Mouse (Mus musculus) right cerebral cortex, postnatal 25 days (tissue): ENCODE results near the gene Kctd11.
"Not testable (repeated sequence)": the region's sequence is repeated elsewhere in the genome, so short reads cannot be mapped to it uniquely, and the experiment has no call there.

ENCODE experiments used
- DNase-seq: peaks from one replicate; pipeline ENCODE4 v3.0.0; 2022

Kctd11 gene

DNA sequence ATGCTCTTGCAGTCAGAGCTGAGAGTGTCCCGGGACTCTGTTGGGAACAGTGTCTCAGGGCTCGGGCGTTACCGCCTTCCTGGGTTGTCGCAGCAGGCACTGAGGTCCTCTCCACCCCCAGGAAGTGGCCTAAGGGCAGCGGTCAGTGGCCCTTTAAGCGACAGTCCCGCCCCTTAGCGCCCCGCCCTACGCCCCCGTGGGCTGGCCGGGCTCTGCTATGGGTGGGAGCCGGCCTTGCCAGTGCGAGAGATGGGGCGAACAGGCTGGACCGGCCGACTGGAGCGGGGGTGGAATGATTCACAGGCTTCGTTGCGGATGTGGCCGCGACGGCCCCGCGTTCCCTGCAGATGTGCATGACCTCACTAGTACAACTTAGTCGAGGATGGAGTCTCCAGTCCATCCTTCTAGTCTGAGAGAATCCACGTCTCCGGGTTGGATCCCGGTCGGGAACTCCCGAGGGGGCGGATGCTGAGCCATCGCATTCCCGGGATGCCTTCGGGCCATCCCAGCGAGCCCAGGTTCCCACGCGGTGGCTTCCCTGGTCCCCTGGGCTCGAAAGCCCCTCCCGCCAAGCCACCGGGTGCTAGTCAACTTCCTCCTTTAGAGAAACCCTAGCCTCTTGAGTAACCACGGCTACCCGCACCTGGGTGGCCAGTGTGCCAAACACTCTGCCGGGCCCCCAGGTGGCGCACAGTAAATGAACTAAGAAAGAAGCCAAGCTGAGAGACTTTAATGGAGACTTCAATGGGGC lies at the start of gene Kctd11:
Kctd11 (minus strand) TSS at position 554 of the 751 bp plus-strand sequence.
- DNase-seq: peak; percentile 74

GRCm38 (mm10) chr11:69930176-69930575 lies 49.0 kb upstream of the Kctd11 start:
- DNase-seq: not testable (repeated sequence)

DNA sequence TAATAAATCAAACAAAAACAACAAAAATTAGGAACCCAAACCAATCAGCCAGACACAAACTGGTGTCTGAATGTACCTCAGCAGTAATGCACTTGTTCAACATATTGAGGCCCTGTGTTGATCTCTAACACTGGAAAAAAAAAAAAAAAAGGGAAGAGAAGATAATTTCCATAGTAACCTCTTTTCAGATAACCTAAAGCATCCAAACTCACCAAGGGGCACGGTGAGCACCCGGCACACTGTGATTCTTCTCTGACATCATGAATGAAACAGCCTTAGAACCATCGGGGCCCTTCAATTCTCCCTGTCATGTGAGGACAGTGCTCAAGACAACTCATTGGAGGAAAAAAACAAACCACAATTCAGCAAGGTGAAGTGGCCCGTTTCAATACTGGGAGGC lies 48.5 kb upstream of the Kctd11 start:
- no peak for DNase-seq

DNA sequence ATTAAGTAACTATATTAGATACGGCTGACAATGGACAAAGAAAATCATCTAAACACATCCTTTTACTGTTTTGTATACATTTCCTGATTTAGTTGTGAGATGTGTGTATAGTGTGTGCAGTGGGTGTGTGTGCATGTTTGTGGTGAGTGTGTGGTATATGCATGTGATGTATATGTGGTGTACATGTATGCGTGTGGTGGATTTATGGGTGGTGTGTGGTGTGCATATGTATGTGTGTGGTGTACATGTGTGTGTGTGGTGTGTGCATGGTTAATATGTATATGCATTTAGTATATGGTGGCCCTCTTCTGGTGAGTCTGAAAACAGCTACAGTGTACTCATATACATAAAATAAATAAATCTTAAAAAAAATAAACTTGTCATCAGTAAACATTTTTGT lies 46.3 kb upstream of the Kctd11 start:
- DNase-seq: no peak

DNA sequence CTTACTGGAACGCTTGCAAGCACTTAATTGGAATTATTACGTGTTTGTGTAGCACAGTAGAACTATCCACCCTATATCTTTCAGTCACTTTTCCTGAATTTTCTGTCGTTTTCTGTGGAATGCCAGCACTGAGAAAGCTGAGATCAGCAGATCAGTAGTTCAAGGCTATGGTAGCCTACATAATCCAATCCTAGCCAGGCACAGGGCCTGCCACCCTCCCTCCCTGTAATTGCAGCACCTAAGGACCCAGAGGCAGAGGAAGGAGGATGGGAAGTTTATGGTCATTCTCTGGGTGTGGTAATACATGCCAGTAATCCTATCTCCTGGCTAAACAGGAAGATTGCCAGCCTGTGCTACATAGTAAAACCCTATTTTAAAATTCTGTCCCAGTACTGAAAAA lies 41.6 kb upstream of the Kctd11 start:
- no peak for DNase-seq

GRCm38 (mm10) chr11:69922012-69922756 lies 41.0 kb upstream of the Kctd11 start:
- DNase-seq: no peak

- peak; percentile 100 for DNase-seq
These were observed 40.2 kb upstream of the Kctd11 start, which contains the start of gene Eif5a for GRCm38 (mm10) chr11:69921114-69922011. TSS of gene Eif5a (minus strand) at chr11:69921958.

DNA sequence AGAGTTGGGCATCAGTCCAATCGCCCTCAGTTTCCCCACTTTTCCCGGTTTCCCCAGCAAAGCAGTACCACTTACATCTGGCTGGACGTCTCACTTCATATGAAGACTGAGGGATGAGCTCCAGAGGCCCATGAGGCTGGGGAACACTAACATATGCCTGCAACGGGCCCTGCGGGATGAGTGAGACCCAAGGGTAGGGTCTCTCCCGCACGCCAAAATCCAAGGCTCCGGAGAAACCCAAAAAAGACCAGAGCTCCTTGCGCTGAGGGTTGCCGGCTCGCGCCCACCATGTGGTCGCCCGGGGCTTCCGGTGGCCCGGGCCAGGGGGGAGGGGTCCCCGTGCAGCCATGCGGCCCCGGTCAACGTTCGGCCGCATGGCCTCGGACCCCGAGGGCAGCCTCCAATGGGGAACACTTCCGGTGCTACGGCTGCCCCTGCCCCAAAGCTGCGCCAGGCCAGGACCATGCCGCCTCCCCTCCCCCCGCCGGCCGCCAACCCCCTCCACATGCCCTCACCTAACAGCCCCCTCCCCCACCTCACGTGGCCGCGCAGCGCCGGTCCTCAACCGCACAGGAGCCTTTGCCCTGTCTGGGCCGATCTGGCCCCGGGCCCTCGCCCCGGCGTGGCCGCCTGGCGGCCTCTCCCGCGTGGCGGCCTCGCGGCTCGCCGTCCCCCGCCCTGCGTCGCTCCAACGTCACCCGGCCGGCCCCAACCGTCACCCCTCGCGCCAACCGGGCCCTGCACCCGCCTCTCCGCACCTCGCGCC lies 39.2 kb upstream of the Kctd11 start:
- DNase-seq: peak; percentile 26

GRCm38 (mm10) chr11:69919661-69920265 lies 38.6 kb upstream of the Kctd11 start:
- DNase-seq: peak; percentile 42

GRCm38 (mm10) chr11:69919053-69919452 lies 37.8 kb upstream of the Kctd11 start:
- no peak for DNase-seq

- no peak for DNase-seq
These were observed 36.9 kb upstream of the Kctd11 start for GRCm38 (mm10) chr11:69918118-69918517.

- no peak for DNase-seq
These were observed 36.3 kb upstream of the Kctd11 start for GRCm38 (mm10) chr11:69917379-69917948.

GRCm38 (mm10) chr11:69916652-69917378 lies 35.6 kb upstream of the Kctd11 start:
- DNase-seq: not testable (repeated sequence)

DNA sequence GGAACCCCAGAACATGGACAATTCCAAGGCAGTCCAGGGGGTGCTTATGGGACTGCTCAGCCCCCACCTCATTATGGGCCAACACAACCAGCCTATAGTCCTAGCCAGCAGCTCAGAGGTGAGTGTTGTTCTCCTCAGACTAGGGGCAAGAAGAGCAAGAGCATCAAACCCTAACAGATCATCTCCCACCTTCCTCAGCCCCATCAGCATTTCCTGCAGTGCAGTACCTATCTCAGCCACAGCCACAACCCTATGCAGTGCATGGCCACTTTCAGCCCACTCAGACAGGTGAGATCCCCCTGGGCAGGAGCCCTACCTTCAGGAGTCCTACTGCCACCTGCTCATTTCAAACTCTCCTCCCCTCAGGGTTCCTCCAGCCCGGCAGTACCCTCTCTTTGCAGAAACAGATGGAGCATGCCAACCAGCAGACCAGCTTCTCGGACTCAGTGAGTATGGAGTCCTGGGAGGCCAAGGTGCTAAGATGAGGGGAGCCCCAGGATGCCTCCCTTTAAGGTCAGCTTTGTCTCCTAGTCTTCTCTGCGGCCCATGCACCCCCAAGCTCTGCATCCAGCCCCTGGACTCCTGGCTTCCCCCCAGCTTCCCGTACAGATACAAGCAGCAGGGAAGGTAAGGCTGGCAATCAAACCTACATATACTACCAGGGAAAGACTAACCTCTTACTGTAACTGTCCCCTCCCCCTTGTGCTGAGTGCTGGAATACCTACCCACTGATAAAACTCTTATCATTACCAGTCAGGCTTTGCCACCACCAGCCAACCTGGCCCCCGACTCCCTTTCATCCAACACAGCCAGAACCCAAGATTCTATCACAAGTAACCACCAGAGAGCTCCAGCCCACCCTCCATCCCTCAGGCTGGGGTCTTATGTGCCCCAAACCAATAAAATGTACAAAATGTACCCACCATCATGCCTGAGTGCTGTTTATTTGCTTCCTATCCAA lies 34.7 kb upstream of the Kctd11 start:
- DNase-seq: no peak

- DNase-seq: no peak
These were observed 33.8 kb upstream of the Kctd11 start for GRCm38 (mm10) chr11:69914917-69915430.

GRCm38 (mm10) chr11:69914372-69914764 lies 33.2 kb upstream of the Kctd11 start:
- no peak for DNase-seq

DNA sequence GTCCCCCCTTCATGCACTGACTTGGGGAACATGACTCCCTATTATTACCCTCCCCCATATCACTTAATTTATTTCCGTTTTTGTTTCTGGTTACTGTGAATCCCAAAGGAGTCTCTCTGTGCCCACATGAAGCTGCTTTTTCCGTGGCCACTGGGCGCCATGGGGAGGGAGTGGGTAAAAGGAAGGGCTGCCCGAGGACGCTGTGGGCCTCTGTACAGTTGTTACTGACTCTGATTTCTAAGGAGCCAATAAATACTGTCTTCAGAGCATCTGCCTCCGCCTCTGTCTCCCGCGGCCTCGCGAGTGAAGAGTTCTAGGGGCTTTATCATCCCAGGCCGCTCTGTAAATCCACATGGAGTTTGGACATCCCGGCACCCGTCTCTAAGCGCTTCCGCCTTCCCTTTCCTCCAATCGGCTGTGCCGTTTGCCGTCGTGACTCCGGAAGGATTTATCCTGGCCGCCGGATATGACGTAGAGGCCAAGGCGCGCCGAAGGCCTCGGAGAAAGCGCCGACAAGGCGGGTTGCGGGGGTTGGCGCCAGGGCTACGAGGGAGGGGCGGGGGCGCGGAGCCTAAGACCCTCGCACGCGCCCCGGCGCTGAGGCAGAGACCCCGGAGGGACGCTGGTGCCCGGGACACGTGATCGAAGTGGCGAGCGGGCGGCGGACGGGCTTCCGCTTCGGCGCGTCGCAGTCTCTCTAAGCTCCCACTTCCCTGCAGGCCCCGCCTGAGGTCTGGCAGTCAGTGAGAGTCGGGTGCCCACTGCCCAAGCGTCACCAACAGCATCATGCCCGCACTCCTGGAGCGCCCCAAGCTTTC lies 32.6 kb upstream of the Kctd11 start, which contains the start of gene Gps2:
Gps2 (plus strand) TSS at position 335 of the 818 bp plus-strand sequence.
- peak; percentile 94 for DNase-seq
